Mouse (Mus musculus) erythroblast, embryonic 14.5 days (primary cell): ENCODE measurements around the gene Gm21969. TPM values are rescaled to one million over a fixed set of nuclear protein-coding genes. Genes with fewer than 3 reads are reported as not detected.

Experiments
- H3K27me3 ChIP-seq: 2 replicates; pipeline ENCODE4 v1.6.1; 2012; ENCODE audit warnings: inconsistent platforms; ENCODE audit not compliant: control insufficient read depth
- H3K36me3 ChIP-seq: 2 replicates; pipeline ENCODE4 v1.6.1; 2012; ENCODE audit warnings: mild to moderate bottlenecking, inconsistent platforms; ENCODE audit not compliant: control insufficient read depth
- H3K4me1 ChIP-seq: 2 replicates; pipeline ENCODE4 v1.6.1; 2012; ENCODE audit warnings: inconsistent platforms; ENCODE audit not compliant: control insufficient read depth
- H3K4me3 ChIP-seq: replicated peaks from 2 replicates; pipeline ENCODE3; 2012; ENCODE audit warnings: moderate library complexity, mild to moderate bottlenecking, inconsistent platforms
- H3K9me3 ChIP-seq: 2 replicates; pipeline ENCODE4 v1.6.1; 2012; ENCODE audit warnings: low read length, inconsistent platforms, mixed read lengths; ENCODE audit not compliant: control insufficient read depth
- GATA1 ChIP-seq: IDR thresholded peaks from 2 replicates; pipeline ENCODE4 v1.6.1; 2012; ENCODE audit warnings: low read length, inconsistent platforms, mixed read lengths
- TAL1 ChIP-seq: IDR thresholded peaks from 3 replicates; pipeline ENCODE4 v1.6.1; 2012; ENCODE audit warnings: low read length, inconsistent platforms, mixed read lengths
- polyA plus RNA-seq: library from polyadenylated mRNA; stranded (reverse); fragments of >175 nt; gene quantifications from 2 replicates; pipeline ENCODE4 v1.2.3, GENCODE M21; 2012

The Gm21969 gene
- polyA plus RNA-seq, 1 experiment, result 0.14 TPM

GRCm38 (mm10) chr4:139623434-139624115, 20.6 kb downstream of the Gm21969 start:
- H3K27me3 ChIP-seq, result no peaks in the 10 kb centered on the region
- H3K4me1 ChIP-seq, result peaks cover 44% of the 10 kb centered on the region
- peak overlapping the region; percentile 71 for H3K4me3 ChIP-seq
- no peaks in the 10 kb centered on the region for H3K9me3 ChIP-seq
- H3K36me3 ChIP-seq, result peaks cover 2% of the 10 kb centered on the region; the same call in 1 of the 2 replicates
- TF ChIP-seq TAL1 (no peak), GATA1 (no peak)

GRCm38 (mm10) chr4:139624116-139624489, 21.1 kb downstream of the Gm21969 start:
- H3K4me3 ChIP-seq, result peak overlapping the region; percentile 71
- H3K9me3 ChIP-seq, result no peaks in the 10 kb centered on the region
- H3K4me1 ChIP-seq, result peaks cover 45% of the 10 kb centered on the region
- no peak for TF ChIP-seq TAL1
- TF ChIP-seq GATA1, result no peak
- H3K27me3 ChIP-seq, result no peaks in the 10 kb centered on the region
- peaks cover 2% of the 10 kb centered on the region; the same call in 1 of the 2 replicates for H3K36me3 ChIP-seq

GRCm38 (mm10) chr4:139624706-139625105, 21.7 kb downstream of the Gm21969 start:
- TF ChIP-seq TAL1 (no peak), GATA1 (no peak)
- Histone ChIP-seq H3K9me3 (no peaks in the 10 kb centered on the region), H3K4me3 (peak overlapping the region; percentile 32), H3K4me1 (peaks cover 47% of the 10 kb centered on the region), H3K36me3 (peaks cover 2% of the 10 kb centered on the region; the same call in 1 of the 2 replicates), H3K27me3 (no peaks in the 10 kb centered on the region)

GRCm38 (mm10) chr4:139627361-139627760, 24.4 kb downstream of the Gm21969 start:
- TF ChIP-seq TAL1, result no peak
- no peak for TF ChIP-seq GATA1
- Histone ChIP-seq H3K4me1 (peaks cover 37% of the 10 kb centered on the region), H3K27me3 (no peaks in the 10 kb centered on the region)

GRCm38 (mm10) chr4:139630171-139630570, 27.2 kb downstream of the Gm21969 start:
- Histone ChIP-seq H3K36me3 (peaks cover 7% of the 10 kb centered on the region; the same call in 1 of the 2 replicates), H3K4me1 (peaks cover 13% of the 10 kb centered on the region), H3K4me3 (no peak overlapping the region), H3K27me3 (no peaks in the 10 kb centered on the region), H3K9me3 (no peaks in the 10 kb centered on the region)
- TF ChIP-seq GATA1 (no peak), TAL1 (no peak)

More at GRCm38 (mm10) chr4:139627361-139627760, 24.4 kb downstream of the Gm21969 start:
- Histone ChIP-seq H3K4me3 (no peak overlapping the region), H3K36me3 (peaks cover 2% of the 10 kb centered on the region; the same call in 1 of the 2 replicates), H3K9me3 (no peaks in the 10 kb centered on the region)

- H3K4me1 ChIP-seq, result peaks cover 7% of the 10 kb centered on the region; the same call in 1 of the 2 replicates
- H3K9me3 ChIP-seq, result no peaks in the 10 kb centered on the region
- no peak overlapping the region for H3K4me3 ChIP-seq
- TF ChIP-seq GATA1 (no peak), TAL1 (no peak)
- peaks cover 13% of the 10 kb centered on the region for H3K36me3 ChIP-seq
- no peaks in the 10 kb centered on the region for H3K27me3 ChIP-seq
Measured at GRCm38 (mm10) chr4:139631141-139631540, 28.2 kb downstream of the Gm21969 start.

- Histone ChIP-seq H3K27me3 (no peaks in the 10 kb centered on the region), H3K36me3 (peaks cover 14% of the 10 kb centered on the region), H3K9me3 (no peaks in the 10 kb centered on the region), H3K4me3 (no peak overlapping the region), H3K4me1 (peaks cover 7% of the 10 kb centered on the region; the same call in 1 of the 2 replicates)
- no peak for TF ChIP-seq GATA1
- TF ChIP-seq TAL1, result no peak
Measured at GRCm38 (mm10) chr4:139631569-139632253, 28.7 kb downstream of the Gm21969 start.

GRCm38 (mm10) chr4:139632254-139632580, 29.2 kb downstream of the Gm21969 start:
- TF ChIP-seq GATA1 (no peak), TAL1 (no peak)

GRCm38 (mm10) chr4:139636373-139636772, 33.4 kb downstream of the Gm21969 start:
- no peak overlapping the region for H3K4me3 ChIP-seq
- H3K27me3 ChIP-seq, result peaks cover 1% of the 10 kb centered on the region
- peaks cover 30% of the 10 kb centered on the region for H3K36me3 ChIP-seq
- TF ChIP-seq GATA1 (no peak), TAL1 (no peak)
- H3K4me1 ChIP-seq, result no peaks in the 10 kb centered on the region; the same call in 1 of the 2 replicates
- no peaks in the 10 kb centered on the region for H3K9me3 ChIP-seq

More at GRCm38 (mm10) chr4:139632254-139632580, 29.2 kb downstream of the Gm21969 start:
- H3K9me3 ChIP-seq, result no peaks in the 10 kb centered on the region
- H3K36me3 ChIP-seq, result peaks cover 19% of the 10 kb centered on the region
- no peak overlapping the region for H3K4me3 ChIP-seq
- H3K27me3 ChIP-seq, result no peaks in the 10 kb centered on the region
- peaks cover 7% of the 10 kb centered on the region; the same call in 1 of the 2 replicates for H3K4me1 ChIP-seq
